Comparison of ENCODE assay signal across 8 mouse cellular contexts in the genomic region with DNA sequence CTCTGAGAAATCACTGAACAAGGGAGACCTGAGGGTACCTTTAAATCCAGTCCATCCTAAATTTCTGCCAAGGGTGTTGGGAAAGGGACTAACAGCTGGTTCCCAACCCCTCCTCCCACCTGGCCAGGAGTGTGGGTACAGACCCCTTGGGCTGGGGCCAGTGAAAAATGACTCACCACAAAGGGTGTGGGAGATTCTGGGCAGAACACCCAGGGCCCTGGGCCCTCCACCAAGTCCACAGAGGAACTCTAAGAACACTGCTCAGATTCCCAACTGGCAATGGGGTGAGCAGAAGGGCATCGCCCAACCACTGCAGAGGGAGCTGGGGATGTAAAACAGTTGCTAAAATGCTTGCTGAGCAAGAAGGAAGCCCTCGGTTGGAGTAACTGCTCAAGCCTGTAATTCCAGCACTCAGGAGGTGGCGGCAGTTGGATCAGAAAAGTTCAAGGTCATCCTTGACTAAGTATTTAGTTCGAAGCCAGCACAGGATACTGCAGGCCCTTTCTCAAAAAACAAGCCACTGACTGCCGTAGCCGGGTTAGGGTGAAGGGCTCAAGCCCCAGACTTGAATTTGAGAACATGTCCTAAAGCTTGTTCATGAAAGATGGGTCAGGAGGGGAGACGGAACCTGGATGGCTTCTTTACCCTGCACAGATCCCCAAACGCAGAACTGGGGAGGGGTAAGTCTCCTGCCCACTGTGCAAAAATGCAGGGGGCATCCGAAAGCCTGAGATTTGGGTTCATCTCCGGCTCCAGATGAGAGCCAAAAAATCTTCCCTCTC. TPM values are rescaled to one million over a fixed set of nuclear protein-coding genes. Genes with fewer than 3 reads are reported as not detected.
DNase-seq lines count a peak whose midpoint lies in the region; TF ChIP-seq lines count a peak whose summit lies in the region.

No protein-coding gene starts in this region.

- no peak for TF ChIP-seq RAD21 in MEL (IDR thresholded peaks at IDR 0.05; ENCODE audit: low read depth, low read length)

- H3K4me1 ChIP-seq in MEL (ENCODE audit: control insufficient read depth in 1 of 2, insufficient read depth in 2 of 2, low read length in 2 of 2) = peaks cover 13 to 31% of the 10 kb centered on the region in 2 experiments
- peaks cover 5% of the 10 kb centered on the region; the same call in 1 of the 2 replicates for H3K4me1 ChIP-seq in embryonic fibroblast, embryonic 13.5 days (ENCODE audit: control insufficient read depth, insufficient read depth, low read length)

- H3K36me3 ChIP-seq in MEL (ENCODE audit: control insufficient read depth in 1 of 2, insufficient read depth in 2 of 2, low read length in 2 of 2) = peaks cover 0 to 22% of the 10 kb centered on the region in 2 experiments; a peak in 2 of 4 replicates

- no peaks in the 10 kb centered on the region for H3K9me3 ChIP-seq in MEL (replicated peaks; ENCODE audit: insufficient read depth, low read length)

- peaks cover 42% of the 10 kb centered on the region for H3K79me2 ChIP-seq in MEL (ENCODE audit: control insufficient read depth, insufficient read depth, low read length, poor library complexity)

- H3K9ac ChIP-seq in MEL (ENCODE audit: control insufficient read depth, low read depth, low read length, poor library complexity, severe bottlenecking) = peak overlapping the region; percentile 76

- intact Hi-C loops in heart, postnatal 14 days (cut with DNase I) = no loop called here

- TF ChIP-seq EP300 in MEL (IDR thresholded peaks at IDR 0.05; ENCODE audit: low read depth in 1 of 2, low read length in 2 of 2) = no peak

- TF ChIP-seq POLR2A in MEL (IDR thresholded peaks at IDR 0.05; ENCODE audit: control insufficient read depth in 1 of 2, insufficient read depth in 1 of 2, low read depth in 1 of 2, low read length in 2 of 2, poor library complexity in 1 of 2) = 0 out of 4 replicates have a peak, but pooled peaks of 1 of the 2 experiments have one; percentile 24
- no peak for TF ChIP-seq POLR2A in embryonic fibroblast, embryonic 13.5 days (IDR thresholded peaks at IDR 0.05; ENCODE audit: low read depth, low read length)

- no peaks in the 10 kb centered on the region for H3K27me3 ChIP-seq in MEL (ENCODE audit: control insufficient read depth in 1 of 2, insufficient read depth in 2 of 2, low read length in 2 of 2)

- H3K4me3 ChIP-seq in MEL (ENCODE audit: control insufficient read depth in 1 of 2, insufficient read depth in 1 of 2, low read depth in 2 of 2, low read length in 2 of 2) = peak overlapping the region; percentile 62 to 79
- peak overlapping the region; percentile 54 for H3K4me3 ChIP-seq in embryonic fibroblast, embryonic 13.5 days (ENCODE audit: insufficient read depth, low read length)

- peak; percentile 50 for DNase-seq in layer of hippocampus, adult 11-12 months (ENCODE audit: low spot score)
- DNase-seq in layer of hippocampus, adult 9-11 months = no peak
- peak; percentile 55 for DNase-seq in MEL (ENCODE audit: low read depth, low spot score)
- peak; percentile 54 to 64 for DNase-seq in heart, postnatal 14 days
- DNase-seq in lung, postnatal 10 days = peak; percentile 54
- DNase-seq in retina, postnatal 1 day = no peak
- no peak for DNase-seq in natural killer cell, adult 2 months (ENCODE audit: low spot score in 2 of 2)

- TF ChIP-seq CTCF in MEL (IDR thresholded peaks at IDR 0.05 in 2 of 3, conservative IDR thresholded peaks at IDR 0.05 in 1 of 3; ENCODE audit: control insufficient read depth in 1 of 3, insufficient read depth in 1 of 3, low read depth in 2 of 3, low read length in 3 of 3, poor library complexity in 1 of 3, severe bottlenecking in 1 of 3) = no peak
- no peak for TF ChIP-seq CTCF in embryonic fibroblast, embryonic 13.5 days (IDR thresholded peaks at IDR 0.05; ENCODE audit: borderline replicate concordance, insufficient read depth, low read length)

- H3K27ac ChIP-seq in MEL (ENCODE audit: control insufficient read depth, low read depth, low read length) = peak overlapping the region; percentile 63
- H3K27ac ChIP-seq in embryonic fibroblast, embryonic 13.5 days (ENCODE audit: insufficient read depth, low read length) = peak overlapping the region; percentile 85

TF ChIP-seq in MEL, 35 proteins besides CTCF, POLR2A, EP300 and RAD21:
- no peak for TF ChIP-seq MAX (IDR thresholded peaks at IDR 0.05; ENCODE audit: low read length)
- TF ChIP-seq CHD1 (IDR thresholded peaks at IDR 0.05; ENCODE audit: low read depth, low read length) = peak; percentile 78; the same call in 1 of the 2 replicates
- no peak for TF ChIP-seq KAT2A (conservative IDR thresholded peaks at IDR 0.05; ENCODE audit: low read depth, low read length)
- 0 out of 2 replicates have a peak, but pooled peaks have one; percentile 34 for TF ChIP-seq NELFE (IDR thresholded peaks at IDR 0.05; ENCODE audit: low read depth, low read length)
- no peak for TF ChIP-seq TBP (IDR thresholded peaks at IDR 0.05; ENCODE audit: low read depth, low read length)
- no peak for TF ChIP-seq CHD2 (IDR thresholded peaks at IDR 0.05; ENCODE audit: low read length)
- TF ChIP-seq ZMIZ1 (IDR thresholded peaks at IDR 0.05; ENCODE audit: low read depth, low read length) = 0 out of 2 replicates have a peak, but pooled peaks have one; percentile 21
- 0 out of 2 replicates have a peak, but pooled peaks have one; percentile 11 for TF ChIP-seq MAFK (IDR thresholded peaks at IDR 0.05; ENCODE audit: borderline replicate concordance, low read depth, low read length)
- TF ChIP-seq ETS1 (IDR thresholded peaks at IDR 0.05; ENCODE audit: low read depth, low read length) = no peak

RNA-seq across cellular contexts. Expression of a gene that starts 1.9 kb away (rescaled TPM):
- total RNA-seq in MEL (2012; rRNA removed) = 113 and 150 TPM in 2 replicates
- 100 to 1,000 TPM in 1 of 2 experiments, 10 to 100 TPM in 1; 47.0 to 169 TPM for polyA plus RNA-seq in MEL (2012; ENCODE audit: insufficient read depth in 1 of 2, insufficient read length in 2 of 2, low read depth in 1 of 2, low replicate concordance in 2 of 2, missing spikeins in 1 of 2)
- polyA plus RNA-seq in embryonic fibroblast, embryonic 13.5 days (2011; ENCODE audit: insufficient read length, low read depth, missing spikeins) = 44.3 and 61.7 TPM in 2 replicates
- 10 to 100 TPM; 50.5 to 52.1 TPM for total RNA-seq in heart, postnatal 14 days (2021)

RNA-seq across cellular contexts. Expression of a gene that starts 12.8 kb away (rescaled TPM):
- total RNA-seq in MEL (2012; rRNA removed) = not detected in 2 replicates
- polyA plus RNA-seq in MEL (2012; ENCODE audit: insufficient read depth in 1 of 2, insufficient read length in 2 of 2, low read depth in 1 of 2, low replicate concordance in 2 of 2, missing spikeins in 1 of 2) = not detected
- not detected in 2 replicates for polyA plus RNA-seq in embryonic fibroblast, embryonic 13.5 days (2011; ENCODE audit: insufficient read length, low read depth, missing spikeins)
- total RNA-seq in heart, postnatal 14 days (2021) = 100 to 1,000 TPM; 135 to 139 TPM

RNA-seq across cellular contexts. Expression of a gene that starts 20.7 kb away (rescaled TPM):
- total RNA-seq in MEL (2012; rRNA removed) = 35.8 and 57.6 TPM in 2 replicates
- 1,000 to 10,000 TPM in 1 of 2 experiments, 100 to 1,000 TPM in 1; 101 to 1,219 TPM for polyA plus RNA-seq in MEL (2012; ENCODE audit: insufficient read depth in 1 of 2, insufficient read length in 2 of 2, low read depth in 1 of 2, low replicate concordance in 2 of 2, missing spikeins in 1 of 2)
- polyA plus RNA-seq in embryonic fibroblast, embryonic 13.5 days (2011; ENCODE audit: insufficient read length, low read depth, missing spikeins) = 11.6 and 14.2 TPM in 2 replicates
- 1 to 10 TPM; 2.2 TPM for total RNA-seq in heart, postnatal 14 days (2021)

RNA-seq across cellular contexts. Expression of a gene that starts 21.6 kb away (rescaled TPM):
- not detected in 2 replicates for total RNA-seq in MEL (2012; rRNA removed)
- not detected for polyA plus RNA-seq in MEL (2012; ENCODE audit: insufficient read depth in 1 of 2, insufficient read length in 2 of 2, low read depth in 1 of 2, low replicate concordance in 2 of 2, missing spikeins in 1 of 2)
- polyA plus RNA-seq in embryonic fibroblast, embryonic 13.5 days (2011; ENCODE audit: insufficient read length, low read depth, missing spikeins) = not detected in 2 replicates
- total RNA-seq in heart, postnatal 14 days (2021) = not detected

RNA-seq across cellular contexts. Expression of a gene that starts 52.2 kb away (rescaled TPM):
- total RNA-seq in MEL (2012; rRNA removed) = 0.56 and 0.81 TPM in 2 replicates
- polyA plus RNA-seq in MEL (2012; ENCODE audit: insufficient read depth in 1 of 2, insufficient read length in 2 of 2, low read depth in 1 of 2, low replicate concordance in 2 of 2, missing spikeins in 1 of 2) = 1 to 10 TPM in 1 of 2 experiments, not detected in 1; 8.0 TPM
- 8.6 and 10.0 TPM in 2 replicates for polyA plus RNA-seq in embryonic fibroblast, embryonic 13.5 days (2011; ENCODE audit: insufficient read length, low read depth, missing spikeins)
- total RNA-seq in heart, postnatal 14 days (2021) = 100 to 1,000 TPM; 297 to 326 TPM

Comparison
In these comparisons a context has a peak if more than half of its experiments do, and no peak if none do; other contexts are left out.
1. DNase-seq: peak in layer of hippocampus, adult 11-12 months (single experiment), MEL (single experiment), heart, postnatal 14 days (2 of 2) and lung, postnatal 10 days (single experiment); none in layer of hippocampus, adult 9-11 months (single experiment), retina, postnatal 1 day (single experiment) and natural killer cell, adult 2 months (0 of 2).
2. RNA of a gene that starts 12.8 kb away (total RNA-seq): 135 to 139 TPM in heart, postnatal 14 days; not detected in MEL; every median in the first group is over 100 times any median in the second.
3. RNA of a gene that starts 20.7 kb away (total RNA-seq): 35.8 to 57.6 TPM in MEL; 2.2 TPM in heart, postnatal 14 days; every median in the first group is over 10 times any median in the second.